Mouse (Mus musculus) limb, embryonic 11.5 days (tissue): ENCODE results near the gene Rimklb. TPM values are rescaled to one million over a fixed set of nuclear protein-coding genes. Genes with fewer than 3 reads are reported as not detected.
A peak's percentile ranks its signal among the peaks of the same experiment; 100 is the strongest.

Source experiments
- ATAC-seq: fragments of 200-750 bp; cut with Nextera tagmentation; 2 replicates; pipeline ENCODE4 v1.8.0; 2017; ENCODE audit warnings: low read depth; ENCODE audit not compliant: insufficient number of reproducible peaks, low FRiP score, low TSS enrichment
- DNase-seq: peaks from one replicate; pipeline ENCODE4 v3.0.0-alpha.2; 2015; ENCODE audit warnings: low spot score
- H3K27ac ChIP-seq: fragments of 300-500 bp; sonication (generic); replicated peaks from 2 replicates; pipeline ENCODE4 v1.5.1; 2014; ENCODE audit warnings: low read depth, mild to moderate bottlenecking, low read length
- H3K27me3 ChIP-seq: fragments of 300-500 bp; sonication (generic); 2 replicates; pipeline ENCODE4 v1.6.1; 2014; ENCODE audit warnings: mild to moderate bottlenecking, low read length, mixed read lengths; ENCODE audit not compliant: control insufficient read depth, insufficient read depth
- H3K36me3 ChIP-seq: fragments of 300-500 bp; sonication (generic); 2 replicates; pipeline ENCODE4 v1.6.1; 2014; ENCODE audit warnings: mild to moderate bottlenecking, low read length, moderate library complexity, mixed read lengths; ENCODE audit not compliant: control insufficient read depth, insufficient read depth
- H3K4me1 ChIP-seq: fragments of 300-500 bp; sonication (generic); 2 replicates; pipeline ENCODE4 v1.6.1; 2014; ENCODE audit warnings: low read length, mixed read lengths; ENCODE audit not compliant: control insufficient read depth, insufficient read depth
- H3K4me2 ChIP-seq: fragments of 300-500 bp; sonication (generic); 2 replicates; pipeline ENCODE4 v1.6.1; 2014; ENCODE audit warnings: low read depth, mild to moderate bottlenecking, moderate library complexity; ENCODE audit not compliant: severe bottlenecking
- H3K4me3 ChIP-seq: fragments of 300-500 bp; sonication (generic); 2 replicates; pipeline ENCODE4 v1.5.1; 2014; ENCODE audit warnings: low read depth, low read length
- H3K9ac ChIP-seq: fragments of 300-500 bp; sonication (generic); 2 replicates; pipeline ENCODE4 v1.6.1; 2014; ENCODE audit warnings: mild to moderate bottlenecking, low read length
- H3K9me3 ChIP-seq: fragments of 300-500 bp; sonication (generic); 2 replicates; pipeline ENCODE4 v1.6.1; 2016; ENCODE audit warnings: low read length; ENCODE audit not compliant: control insufficient read depth
- WGBS: fragments of 180-500 bp; shearing (Covaris S2); extraction: QIAGEN DNeasy Blood & Tissue Kit; methylation state at CpG from one replicate; pipeline ENCODE4 v1.1.7; 2014; 5-methylcytosine and 5-hydroxymethylcytosine counted together
- polyA plus RNA-seq: library from polyadenylated mRNA; unstranded; fragments of >200 nt; fragmentation: Nextera tagmentation; extraction: Ambion mirVana; gene quantifications from 2 replicates; pipeline ENCODE4 v1.2.1, GENCODE M21; 2014

The Rimklb gene
- polyA plus RNA-seq, 1 experiment from 2014 or later = 56.2 TPM

- H3K4me2 ChIP-seq = no peak overlapping the region
- no peak overlapping the region for H3K4me3 ChIP-seq
- no peaks in the 10 kb centered on the region for H3K9me3 ChIP-seq
- no peak overlapping the region for H3K9ac ChIP-seq
- H3K36me3 ChIP-seq = no peaks in the 10 kb centered on the region
- WGBS = 65% methylated on average over 11 of the region's 12 CpGs
- DNase-seq (no peak), ATAC-seq (no peak)
- no peak overlapping the region for H3K27ac ChIP-seq
- no peaks in the 10 kb centered on the region for H3K27me3 ChIP-seq
- H3K4me1 ChIP-seq = no peaks in the 10 kb centered on the region
Observed at GRCm38 (mm10) chr6:122512914-122513878, 14.6 kb upstream of the Rimklb start.

- DNase-seq = no peak
- H3K27ac ChIP-seq = no peak overlapping the region
- no peak overlapping the region for H3K4me3 ChIP-seq
- WGBS = 89% methylated on average over 8 of the region's 8 CpGs
- ATAC-seq = no peak
- no peaks in the 10 kb centered on the region for H3K36me3 ChIP-seq
- no peak overlapping the region for H3K9ac ChIP-seq
- H3K4me2 ChIP-seq = no peak overlapping the region
- no peaks in the 10 kb centered on the region for H3K4me1 ChIP-seq
- no peaks in the 10 kb centered on the region for H3K27me3 ChIP-seq
- H3K9me3 ChIP-seq = no peaks in the 10 kb centered on the region
Observed at GRCm38 (mm10) chr6:122508494-122508893, 9.9 kb upstream of the Rimklb start.

- Histone ChIP-seq H3K9me3 (no peaks in the 10 kb centered on the region), H3K27ac (no peak within 1 kb of the TSS), H3K9ac (no peak within 1 kb of the TSS), H3K27me3 (no peaks in the 10 kb centered on the region), H3K4me3 (no peak within 1 kb of the TSS), H3K36me3 (no peaks in the 10 kb centered on the region), H3K4me2 (no peak within 1 kb of the TSS), H3K4me1 (no peaks in the 10 kb centered on the region)
- DNase-seq (no peak), ATAC-seq (no peak)
- 92% methylated on average over 3 of the region's 3 CpGs for WGBS
Observed at GRCm38 (mm10) chr6:122505545-122505944, 7.0 kb upstream of the Rimklb start, which contains the start of gene Mfap5. Gene Mfap5, plus strand, starts transcription at chr6:122505845.

GRCm38 (mm10) chr6:122505041-122505440 is 6.5 kb upstream of the Rimklb start:
- WGBS = 66% methylated on average over 4 of the region's 4 CpGs
- Histone ChIP-seq H3K9me3 (no peaks in the 10 kb centered on the region), H3K27me3 (no peaks in the 10 kb centered on the region), H3K4me2 (no peak overlapping the region), H3K9ac (no peak overlapping the region), H3K4me1 (no peaks in the 10 kb centered on the region), H3K4me3 (no peak overlapping the region), H3K27ac (no peak overlapping the region), H3K36me3 (no peaks in the 10 kb centered on the region)
- DNase-seq = no peak
- ATAC-seq = no peak

- ATAC-seq (no peak), DNase-seq (peak; percentile 32)
- 39% methylated on average over 5 of the region's 5 CpGs for WGBS
- H3K4me2 ChIP-seq = no peak overlapping the region
- no peaks in the 10 kb centered on the region for H3K9me3 ChIP-seq
- no peak overlapping the region for H3K9ac ChIP-seq
- no peak overlapping the region for H3K4me3 ChIP-seq
- H3K4me1 ChIP-seq = peaks cover 18% of the 10 kb centered on the region
- H3K27me3 ChIP-seq = no peaks in the 10 kb centered on the region
- peak overlapping the region; percentile 70; the same call in 1 of the 2 replicates for H3K27ac ChIP-seq
- no peaks in the 10 kb centered on the region for H3K36me3 ChIP-seq
Observed at GRCm38 (mm10) chr6:122496501-122496900, 2.1 kb downstream of the Rimklb start.

- 12% methylated on average over 21 of the region's 21 CpGs for WGBS
- peaks cover 18% of the 10 kb centered on the region for H3K4me1 ChIP-seq
Observed at GRCm38 (mm10) chr6:122495082-122495881, 3.3 kb downstream of the Rimklb start.

GRCm38 (mm10) chr6:122493799-122494472 is 4.6 kb downstream of the Rimklb start:
- H3K4me1 ChIP-seq = peaks cover 18% of the 10 kb centered on the region
- no peak overlapping the region for H3K4me2 ChIP-seq
- peak; percentile 24 for DNase-seq
- no peak for ATAC-seq
- H3K9ac ChIP-seq = no peak overlapping the region
- no peak overlapping the region for H3K27ac ChIP-seq
- H3K9me3 ChIP-seq = no peaks in the 10 kb centered on the region
- H3K36me3 ChIP-seq = no peaks in the 10 kb centered on the region
- H3K4me3 ChIP-seq = no peak overlapping the region
- H3K27me3 ChIP-seq = no peaks in the 10 kb centered on the region
- 47% methylated on average over 6 of the region's 6 CpGs for WGBS

More at GRCm38 (mm10) chr6:122495082-122495881, 3.3 kb downstream of the Rimklb start:
- H3K27ac ChIP-seq = peak overlapping the region; percentile 70
- no peaks in the 10 kb centered on the region for H3K27me3 ChIP-seq
- H3K36me3 ChIP-seq = no peaks in the 10 kb centered on the region
- peak; percentile 32 for ATAC-seq
- no peaks in the 10 kb centered on the region for H3K9me3 ChIP-seq
- peak; percentile 80 for DNase-seq
- peak overlapping the region; percentile 10; the same call in 1 of the 2 replicates for H3K4me2 ChIP-seq
- no peak overlapping the region for H3K4me3 ChIP-seq
- peak overlapping the region; percentile 47 for H3K9ac ChIP-seq

- no peaks in the 10 kb centered on the region for H3K9me3 ChIP-seq
- no peak overlapping the region; the same call in 1 of the 2 replicates for H3K4me3 ChIP-seq
- no peaks in the 10 kb centered on the region for H3K36me3 ChIP-seq
- DNase-seq (peak; percentile 35), ATAC-seq (no peak)
- H3K4me2 ChIP-seq = no peak overlapping the region; the same call in 1 of the 2 replicates
- H3K27me3 ChIP-seq = no peaks in the 10 kb centered on the region
- no peak overlapping the region for H3K9ac ChIP-seq
- no peak overlapping the region for H3K27ac ChIP-seq
- WGBS = 42% methylated on average over 6 of the region's 6 CpGs
- H3K4me1 ChIP-seq = peaks cover 18% of the 10 kb centered on the region
Observed at GRCm38 (mm10) chr6:122492479-122492878, 6.1 kb downstream of the Rimklb start.
